Mouse (Mus musculus): ENCODE results near the gene Tcp11l1.

- TF ChIP-seq CTCF (IDR thresholded peaks at IDR 0.05; ENCODE audit: control insufficient read depth, insufficient read depth, insufficient read length) (no peak), MYOD1 (IDR thresholded peaks at IDR 0.05; ENCODE audit: control insufficient read depth, insufficient read length, low read depth) (no peak), CEBPB (IDR thresholded peaks at IDR 0.05; ENCODE audit: low read depth) (no peak), USF1 (IDR thresholded peaks at IDR 0.05; ENCODE audit: low read depth) (no peak)
Observed at GRCm38 (mm10) chr2:104658659-104659058, 53.3 kb downstream of the Tcp11l1 start.

All from C2C12 (cell line).